Mouse (Mus musculus) kidney, postnatal 36 days (tissue): ENCODE results near the gene Hk1.
A peak's percentile ranks its signal among the peaks of the same experiment; 100 is the strongest.

Source experiments
- DNase-seq, 2 experiments: peaks; one replicate each; pipeline ENCODE4 v3.0.0; 2021 to 2022; ENCODE audit warnings: mixed read lengths in 2 of 2

Gene Hk1

DNA sequence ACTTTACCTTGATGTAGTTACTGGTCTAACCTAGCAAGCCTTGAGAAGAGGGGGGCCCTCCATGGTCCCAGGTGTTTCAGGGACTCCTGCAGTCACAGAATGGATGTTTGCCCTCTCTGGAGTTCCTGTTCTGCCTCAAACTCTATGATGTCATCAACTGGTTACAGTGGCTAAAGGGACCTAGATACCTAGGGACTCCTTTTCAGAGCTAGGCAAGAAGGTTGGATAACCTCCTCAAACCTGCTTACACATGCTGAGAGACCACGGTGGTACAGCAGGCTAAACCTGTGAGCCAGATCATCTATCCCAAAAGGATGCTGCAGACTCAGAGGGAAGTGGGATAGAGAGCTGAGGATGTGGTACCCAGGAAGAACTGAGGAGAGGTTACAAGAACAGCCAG is at the start of gene Hk1:
Gene Hk1, minus strand, starts transcription at position 101 of the 400 bp plus-strand sequence.
- DNase-seq = no peak

DNA sequence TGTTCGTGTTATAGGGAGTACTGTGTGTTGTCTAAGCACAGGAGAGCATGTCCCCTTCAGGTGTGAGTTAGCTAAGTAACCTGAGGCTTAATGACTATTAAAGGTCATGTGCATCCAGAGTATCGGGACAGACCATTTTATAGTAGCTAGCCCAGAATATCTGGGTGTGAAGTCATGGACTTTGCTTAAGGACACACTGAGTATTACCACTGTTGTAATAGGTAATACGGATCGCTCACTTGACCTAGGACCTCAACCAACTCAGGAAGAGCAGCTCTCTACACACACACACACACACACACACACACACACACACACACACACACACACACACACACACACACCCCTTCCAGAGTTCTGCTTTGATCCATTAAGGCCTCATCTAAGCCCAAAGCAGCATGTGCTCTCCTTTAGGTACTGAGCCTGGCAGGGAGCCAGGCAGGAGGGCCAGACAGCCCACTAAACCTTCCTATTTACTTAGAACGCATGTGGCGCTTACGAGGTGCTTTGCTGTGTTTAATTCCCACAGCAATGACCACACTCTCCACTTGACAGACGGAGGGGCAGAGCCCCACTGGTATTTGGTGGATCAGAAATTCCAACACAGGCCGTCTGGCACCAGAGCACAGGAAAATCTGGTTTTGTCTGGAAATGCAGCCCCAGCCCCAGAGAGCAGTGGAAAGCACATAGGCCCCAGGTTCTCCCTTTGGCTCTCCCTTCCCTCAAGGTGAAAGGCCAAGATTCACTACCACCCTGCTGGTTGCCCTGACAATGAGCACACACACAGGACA is 45.6 kb upstream of the Hk1 start:
- peak in 1 of 2 experiments; percentile 11 for DNase-seq

DNA sequence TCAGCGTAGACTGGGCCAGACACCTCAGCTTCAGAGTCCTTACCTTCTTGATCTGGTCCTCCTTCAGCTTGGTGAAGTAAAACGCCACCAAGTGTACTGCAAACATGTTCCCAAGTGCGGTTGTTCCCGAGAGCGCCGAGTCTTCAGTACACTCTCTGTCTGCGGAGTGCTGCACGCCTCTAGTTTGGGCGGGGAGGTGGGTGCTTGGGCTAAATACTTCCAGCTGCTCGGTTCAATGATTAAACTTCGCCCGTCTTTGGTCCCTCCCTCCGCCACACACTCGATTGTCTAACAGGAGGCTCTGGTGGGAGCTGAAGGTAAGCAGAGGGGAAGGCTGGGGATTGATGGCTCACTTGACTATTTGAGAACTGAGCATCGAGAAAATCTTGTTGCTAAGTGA is 42.5 kb upstream of the Hk1 start, which contains the start of gene Hkdc1:
Gene Hkdc1, minus strand, starts transcription at position 237 of the 400 bp plus-strand sequence.
- DNase-seq = peak; percentile 29 to 36

DNA sequence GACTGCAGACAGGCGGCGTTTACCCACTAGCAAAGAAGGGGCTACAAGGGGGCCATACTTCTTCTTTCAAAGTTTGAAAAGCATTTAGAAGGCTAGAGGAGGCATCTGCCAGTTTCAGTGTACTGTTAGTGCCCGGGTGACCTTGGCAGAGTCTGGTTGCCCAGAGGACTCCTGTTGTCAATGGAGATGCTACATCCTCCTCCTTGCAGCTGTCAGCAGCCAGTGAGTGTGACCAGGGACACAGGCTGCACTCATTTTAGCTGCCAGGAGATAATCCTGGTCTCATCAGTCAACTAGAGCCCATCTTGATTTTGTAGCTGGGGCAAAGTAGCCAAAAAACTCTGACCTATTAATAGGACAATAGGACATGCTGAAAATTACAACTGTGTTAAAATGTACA is 41.4 kb upstream of the Hk1 start:
- DNase-seq = no peak

DNA sequence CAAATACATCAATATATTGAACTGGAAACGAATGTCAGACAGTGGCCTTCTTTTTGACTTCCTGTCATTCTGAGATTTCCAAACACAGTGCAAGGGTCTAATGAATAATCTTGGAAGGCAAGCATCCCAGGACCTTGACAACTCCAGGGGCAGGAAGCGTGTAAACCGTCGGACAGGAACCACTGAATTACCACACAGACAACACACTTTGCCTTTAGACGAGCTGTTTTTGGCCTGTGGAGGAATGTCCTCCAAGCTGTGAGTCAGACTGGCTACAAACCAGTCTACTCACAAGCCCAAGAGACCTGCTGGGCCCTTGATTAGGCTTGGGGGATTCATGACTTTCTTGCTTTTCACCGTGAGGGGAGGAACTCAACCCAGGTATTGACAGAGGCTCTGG is 40.7 kb upstream of the Hk1 start:
- DNase-seq = no peak

DNA sequence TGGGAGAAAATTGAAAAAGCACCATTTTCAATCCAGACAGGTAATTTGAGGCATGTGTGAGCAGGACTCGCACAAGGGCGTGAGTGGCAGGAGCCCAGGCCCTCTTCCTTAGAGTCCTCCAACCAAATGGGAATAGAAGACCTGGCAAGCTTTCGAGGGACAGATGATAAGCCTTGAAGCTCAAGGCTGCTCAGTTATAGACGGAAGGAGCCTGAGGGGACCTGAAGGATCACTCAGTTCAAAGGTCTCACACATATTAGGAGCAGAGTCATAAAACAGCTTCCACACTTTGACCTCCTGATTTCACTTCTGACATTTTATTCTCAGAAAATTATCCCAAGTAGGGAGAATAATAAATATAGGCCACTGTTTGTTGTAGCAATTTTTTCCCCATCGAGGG is 39.7 kb upstream of the Hk1 start:
- DNase-seq = no peak

DNA sequence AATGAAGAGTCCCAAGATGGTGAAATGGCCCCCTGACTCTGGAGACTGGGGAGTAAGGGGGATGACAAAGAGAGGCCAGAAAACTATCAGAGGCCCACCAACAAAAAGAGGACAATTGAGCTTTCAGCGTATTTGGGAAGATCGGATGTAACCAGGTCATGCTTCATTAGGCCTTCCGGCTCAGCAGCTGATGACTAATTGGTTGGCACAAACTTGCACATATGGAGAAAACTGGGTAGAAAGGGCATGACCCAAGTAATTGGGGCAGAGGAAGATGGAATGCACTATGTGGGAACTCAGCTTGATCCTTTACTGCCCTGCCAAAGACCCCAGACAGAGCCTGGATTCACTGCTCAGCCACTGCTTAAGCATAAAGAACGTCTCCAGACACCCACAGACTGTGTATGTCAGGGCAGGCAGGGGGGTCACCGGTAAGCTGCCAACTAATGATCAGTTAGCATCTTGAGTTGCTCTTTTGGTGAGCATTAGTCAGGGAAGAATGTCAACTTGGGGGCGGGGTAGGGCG is 39.2 kb upstream of the Hk1 start:
- DNase-seq = no peak

DNA sequence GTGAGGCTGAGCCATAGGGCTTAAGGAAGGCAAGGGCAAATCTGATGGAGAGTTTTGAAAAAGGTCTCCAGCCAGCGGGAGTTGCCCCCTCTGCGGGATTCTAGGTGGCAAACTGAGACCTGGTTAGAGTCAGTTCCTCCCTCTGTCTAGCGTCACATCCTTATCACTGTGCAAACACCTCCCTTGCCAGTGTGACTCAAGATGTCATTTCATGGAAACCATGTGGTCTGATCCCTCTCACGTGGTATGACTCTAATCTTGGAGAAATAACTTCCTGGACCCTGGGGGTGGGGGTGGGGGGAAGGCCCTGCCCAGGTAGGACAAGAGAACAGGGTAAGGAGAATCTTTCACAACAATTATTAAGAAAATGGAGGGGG is 33.9 kb upstream of the Hk1 start:
- no peak for DNase-seq

DNA sequence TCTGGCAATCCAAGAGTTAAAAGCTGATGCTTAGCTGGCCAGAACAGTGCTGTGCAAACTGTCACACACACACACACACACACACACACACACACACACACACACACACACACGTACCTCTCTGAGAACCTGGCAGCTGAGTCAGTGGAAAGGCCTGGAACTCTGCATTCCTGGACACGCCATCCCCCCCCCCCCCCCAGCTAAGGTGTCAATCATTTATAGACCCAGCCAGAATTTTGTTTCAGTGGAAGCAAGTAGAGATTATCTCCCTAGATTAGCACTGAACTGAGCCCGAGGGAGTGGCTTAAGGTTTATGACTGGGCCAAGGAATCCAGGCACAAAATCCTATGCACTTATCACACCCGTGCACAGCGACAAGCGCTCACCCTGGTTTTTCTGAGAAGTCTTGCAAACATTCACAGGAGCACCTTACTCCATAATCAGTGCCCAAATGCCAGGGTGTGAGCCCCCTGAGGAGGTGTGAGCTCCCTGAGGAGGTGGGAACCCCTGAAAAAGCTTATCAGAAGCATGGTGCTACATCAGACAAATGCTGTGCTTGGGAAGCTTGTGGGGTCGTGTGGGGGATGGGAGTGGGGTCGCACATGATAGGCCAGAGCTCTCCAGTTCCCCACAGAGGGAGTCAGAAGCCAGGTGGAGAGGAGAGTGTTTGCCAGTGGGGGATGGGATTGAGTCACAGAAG is 33.3 kb upstream of the Hk1 start:
- DNase-seq = peak; percentile 54 to 61

DNA sequence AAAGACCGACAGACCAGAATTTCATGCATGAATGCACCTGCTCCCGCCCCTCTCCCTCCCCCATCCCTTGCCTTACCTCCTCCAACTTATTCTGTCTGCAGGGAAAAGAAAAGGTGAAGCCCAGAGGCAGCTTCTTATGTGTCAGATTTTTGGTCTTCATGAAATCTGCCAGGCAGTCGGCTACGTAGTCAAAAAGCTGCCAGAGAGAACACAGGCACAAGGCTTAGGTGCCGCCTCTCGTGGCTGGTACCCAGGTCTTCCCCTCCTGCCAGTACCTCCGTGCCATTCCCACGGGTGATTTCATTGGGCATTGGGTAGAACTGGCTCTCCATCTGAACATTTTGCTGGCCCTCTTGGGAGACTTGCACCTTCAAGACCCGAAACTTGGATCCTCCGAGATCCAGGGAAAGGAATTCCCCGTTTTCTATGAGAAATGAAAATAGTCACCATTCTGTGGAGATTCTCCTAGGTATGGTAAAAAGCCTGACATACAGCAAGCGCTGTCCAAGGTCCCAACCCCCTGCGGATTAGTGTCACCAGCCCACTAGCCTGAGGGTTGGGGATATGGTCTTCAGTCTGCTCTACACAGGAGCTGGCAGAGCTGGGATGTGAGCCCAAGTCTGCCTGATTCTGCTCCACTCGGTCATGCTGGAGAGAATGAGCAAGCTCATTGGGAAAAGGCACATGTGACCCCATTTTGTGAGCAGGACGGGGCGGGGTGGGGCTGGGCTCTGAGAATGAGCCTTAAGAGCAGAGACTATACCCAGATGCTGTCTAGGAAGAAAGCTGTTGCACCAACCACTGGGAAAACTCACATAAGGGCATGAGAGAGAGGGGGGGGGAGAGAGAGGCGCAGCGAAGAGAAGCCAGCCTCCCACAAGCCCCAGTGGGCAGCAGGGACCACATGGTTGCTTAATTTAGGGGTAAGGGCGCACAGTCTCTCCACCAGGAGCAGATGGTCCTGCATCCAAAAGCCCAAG is 32.0 kb upstream of the Hk1 start:
- DNase-seq = no peak

DNA sequence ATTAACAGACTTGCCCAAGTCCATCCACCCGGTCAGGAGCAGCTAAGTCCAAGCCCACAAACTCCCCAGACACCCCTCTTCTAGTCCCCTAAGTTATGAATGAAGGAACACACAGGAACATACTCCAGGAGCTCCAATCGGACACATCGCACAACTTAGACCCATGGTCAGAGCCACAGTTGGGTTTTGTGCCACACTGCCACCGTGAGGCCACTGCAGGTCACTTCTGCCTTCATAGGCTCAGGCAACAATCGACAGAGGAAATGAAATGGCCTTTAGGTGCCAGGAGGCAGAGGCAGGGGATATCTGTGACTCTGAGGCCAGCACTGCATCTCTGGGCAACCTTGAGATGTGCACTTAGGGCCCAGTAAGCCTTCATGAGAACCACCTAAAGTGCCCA is 31.2 kb upstream of the Hk1 start:
- peak; percentile 63 to 84 for DNase-seq

DNA sequence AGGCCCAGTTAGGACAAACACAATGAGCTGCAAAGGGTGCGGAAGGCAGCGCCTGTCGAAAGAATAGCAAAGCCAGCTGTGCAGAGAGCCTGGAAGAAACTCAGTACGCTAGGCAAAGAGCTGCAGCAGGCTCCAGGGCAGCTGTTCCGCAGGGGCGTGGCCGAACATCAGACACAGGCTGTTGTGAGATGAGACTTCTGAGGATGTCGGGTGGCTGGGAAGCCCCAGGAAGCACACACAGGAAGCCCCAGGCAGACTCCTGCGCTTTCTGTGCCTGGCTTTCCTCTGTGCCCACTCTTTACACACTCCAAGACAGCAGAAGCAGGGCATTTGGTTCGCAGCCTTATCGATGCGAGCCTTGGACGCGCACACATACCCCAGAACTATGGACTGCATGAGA is 25.2 kb upstream of the Hk1 start:
- DNase-seq = peak in 1 of 2 experiments; percentile 11

DNA sequence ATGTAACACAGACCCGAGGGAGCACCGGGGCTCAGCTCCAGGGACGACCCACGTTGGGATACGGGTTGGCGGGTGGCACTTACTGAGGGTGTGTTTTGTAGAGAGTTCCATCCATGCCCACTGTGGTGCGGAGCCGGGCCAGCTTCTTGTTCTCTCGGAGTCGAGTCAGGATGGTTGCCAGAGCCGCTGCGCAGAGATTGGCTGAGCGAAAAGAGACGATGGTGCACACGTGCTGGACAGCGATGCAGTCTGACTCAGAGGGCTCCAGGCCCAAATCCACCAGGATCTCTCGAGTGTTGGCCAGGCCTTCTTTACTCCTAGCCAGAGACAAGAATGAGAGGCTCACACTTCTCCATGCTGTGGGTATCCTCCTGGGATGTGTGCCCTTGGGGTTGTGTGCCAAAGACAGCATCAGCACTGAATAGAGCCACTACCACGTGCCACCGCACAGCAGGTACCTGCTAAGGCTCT is 22.0 kb upstream of the Hk1 start:
- no peak for DNase-seq

DNA sequence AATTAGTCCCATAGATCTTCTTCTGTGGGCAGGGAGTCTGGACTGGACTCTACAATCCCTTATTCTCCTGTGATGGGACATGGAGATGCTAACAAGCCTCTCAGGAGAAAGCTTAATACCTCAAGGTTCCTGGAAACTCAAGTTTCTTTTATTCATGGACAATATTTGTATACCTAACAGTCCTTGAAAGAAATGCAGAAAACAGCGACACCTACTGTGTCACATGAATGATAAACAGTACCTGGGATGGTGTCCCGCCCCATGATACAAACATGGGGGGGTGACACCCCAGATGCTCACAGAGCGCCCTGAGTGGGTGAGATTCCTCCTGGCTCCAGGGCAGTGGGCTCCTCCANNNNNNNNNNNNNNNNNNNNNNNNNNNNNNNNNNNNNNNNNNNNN is 3.3 kb upstream of the Hk1 start:
- DNase-seq = no peak

DNA sequence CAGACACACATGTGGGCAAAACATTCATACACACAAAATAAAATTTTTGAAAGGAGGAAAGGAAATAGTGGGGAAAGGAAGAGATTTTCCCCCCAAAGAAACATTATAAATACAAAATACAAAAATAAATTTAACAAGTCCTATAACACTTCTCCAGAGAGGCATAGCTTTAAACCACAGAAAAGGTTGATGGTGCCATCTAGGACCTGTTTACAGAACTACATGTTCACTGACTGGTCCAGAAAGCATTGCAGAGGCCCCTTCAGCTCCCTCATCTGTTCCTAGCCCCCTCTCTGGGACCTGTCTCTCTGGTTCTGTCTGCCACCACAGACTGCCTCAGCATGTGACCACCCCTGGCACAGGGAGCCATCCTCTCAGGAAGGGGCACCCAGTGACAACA is 1.2 kb upstream of the Hk1 start:
- DNase-seq = peak in 1 of 2 experiments; percentile 19

DNA sequence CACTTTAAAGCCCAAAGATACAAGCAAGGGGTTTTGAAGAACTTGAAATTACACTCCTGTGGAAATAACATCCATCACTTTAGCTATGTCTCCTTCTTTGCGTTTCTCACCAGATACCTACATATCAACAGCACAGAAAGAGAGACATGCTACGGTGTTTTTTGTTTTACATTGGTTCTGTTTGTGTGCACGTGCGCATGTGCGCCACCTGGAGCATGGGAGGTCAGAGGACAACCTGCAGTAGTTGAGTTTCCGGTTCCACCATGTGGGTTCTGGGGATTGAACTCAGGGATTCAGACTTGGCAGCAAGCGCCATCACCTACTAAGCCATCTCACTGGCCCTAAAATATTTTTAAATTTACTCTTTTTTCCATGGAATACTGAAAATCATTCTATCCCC is 20.9 kb downstream of the Hk1 start:
- peak in 1 of 2 experiments; percentile 18 for DNase-seq

DNA sequence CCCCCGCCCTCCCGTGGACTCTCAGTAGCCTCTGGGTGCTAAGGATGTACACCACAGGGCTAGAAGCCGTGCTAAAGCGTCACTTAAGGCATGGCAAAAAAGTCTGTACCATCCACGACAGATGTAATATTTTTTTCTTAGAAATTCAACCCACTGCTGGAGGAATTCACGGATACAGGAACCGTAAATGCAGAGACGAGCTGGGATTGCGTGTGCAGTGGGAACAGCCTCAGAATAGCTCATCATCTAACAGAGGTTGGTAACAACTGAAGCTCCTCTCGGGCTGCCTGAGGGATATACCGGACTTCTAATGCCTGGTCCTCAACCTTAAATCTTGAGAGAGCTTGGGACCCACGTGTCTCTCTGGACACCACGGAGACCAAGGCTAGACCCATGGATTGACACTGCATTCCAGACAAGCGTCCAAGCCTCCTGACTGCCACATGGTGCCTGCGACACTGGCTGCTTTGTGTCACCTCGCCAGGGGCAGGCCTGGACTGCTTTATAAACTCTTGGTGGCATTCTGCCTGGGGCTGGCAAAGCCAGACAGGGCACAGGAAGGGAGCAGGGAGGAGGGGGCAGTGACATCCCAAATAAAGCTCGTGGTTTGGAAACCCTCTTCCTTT is 23.5 kb downstream of the Hk1 start:
- DNase-seq = no peak

DNA sequence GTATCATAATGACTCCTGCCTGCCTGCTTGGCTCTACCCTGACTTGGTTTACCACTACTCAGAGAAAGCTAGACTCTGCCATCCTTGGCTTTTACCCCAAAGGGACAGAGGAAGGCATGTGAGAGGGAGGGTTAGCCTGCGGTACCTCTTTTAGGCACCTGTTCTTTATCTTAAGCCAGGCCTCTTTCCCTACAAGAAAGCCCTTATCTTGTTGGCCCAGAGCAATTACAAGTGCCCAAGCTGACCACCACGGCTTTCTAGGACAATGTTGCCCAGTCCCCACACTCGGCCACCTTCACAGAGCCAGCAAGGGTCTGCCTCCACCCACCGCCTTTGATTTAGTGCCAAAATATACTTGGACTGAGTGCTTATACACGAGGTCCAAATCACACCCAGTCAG is 34.6 kb downstream of the Hk1 start:
- DNase-seq = no peak

DNA sequence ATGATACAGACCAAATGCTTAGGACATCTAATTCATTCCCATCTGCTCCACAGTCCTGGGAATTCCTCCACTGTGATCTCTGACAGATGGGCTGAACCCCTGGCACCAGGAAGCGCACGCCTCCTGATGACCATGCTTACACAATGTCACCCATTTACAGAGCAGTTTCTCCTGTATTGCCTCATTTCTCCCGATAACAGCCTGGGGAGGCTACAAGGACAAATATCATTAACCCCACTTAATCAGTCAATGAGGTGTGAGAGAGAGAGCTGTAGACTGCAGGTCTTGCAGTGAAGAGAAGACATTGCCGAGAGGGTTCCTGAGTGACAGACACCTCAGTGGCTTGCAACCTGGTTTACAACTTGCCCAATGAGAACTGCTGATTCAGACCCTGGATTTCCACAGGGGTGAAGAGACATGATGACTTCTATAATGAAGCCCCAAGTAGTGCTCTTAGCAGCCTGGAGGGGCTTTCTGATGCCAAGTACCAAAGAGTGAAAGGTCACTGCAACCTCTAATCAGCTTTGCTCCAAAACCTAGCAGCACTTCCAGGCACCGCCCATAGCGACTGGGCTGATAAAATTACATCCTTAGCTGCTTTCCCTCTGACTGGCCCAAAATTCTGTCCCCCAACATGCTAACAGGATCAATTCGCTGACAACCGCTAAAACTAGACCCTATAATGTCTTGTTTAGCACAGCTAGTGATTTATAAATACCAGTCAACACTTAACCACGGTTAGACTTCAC is 35.5 kb downstream of the Hk1 start:
- no peak for DNase-seq

DNA sequence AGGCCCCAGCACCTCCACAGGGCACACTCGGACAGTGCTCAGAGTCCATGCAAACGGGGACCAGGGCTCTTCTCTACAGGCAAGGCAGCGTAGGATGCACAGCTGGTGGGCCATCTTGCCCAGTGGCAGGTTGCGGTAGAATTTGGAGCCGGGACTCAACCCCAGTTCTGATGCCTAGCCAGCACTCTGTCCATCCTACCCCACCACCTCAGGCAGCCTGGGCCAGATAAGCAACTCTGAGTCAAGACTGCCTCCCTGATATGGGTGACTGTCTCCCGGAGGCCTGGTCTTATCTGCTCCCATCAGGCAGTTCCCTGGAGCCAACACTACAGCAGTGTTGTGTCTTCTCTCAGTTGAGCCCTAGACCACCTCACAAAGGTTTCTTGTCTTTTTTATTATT is 37.2 kb downstream of the Hk1 start:
- DNase-seq = no peak

DNA sequence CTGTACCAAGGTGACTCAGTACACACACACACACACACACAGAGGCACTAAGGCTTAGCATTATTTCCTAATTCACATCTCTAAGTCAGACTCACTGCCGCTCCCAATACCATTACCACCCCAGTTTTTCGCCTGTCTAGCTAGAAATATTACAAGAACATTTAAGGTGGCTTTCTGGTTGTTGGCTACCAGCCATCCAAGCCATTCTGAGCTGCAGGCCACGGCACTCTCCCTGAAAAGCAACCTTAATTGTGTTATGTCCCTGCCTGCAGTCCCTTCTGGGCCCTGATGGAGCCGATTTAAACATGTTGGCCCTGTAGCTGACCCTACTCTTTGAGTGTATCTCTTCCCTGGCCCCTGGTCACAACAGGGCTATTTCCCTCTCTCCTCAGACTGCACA is 37.8 kb downstream of the Hk1 start:
- DNase-seq = no peak

DNA sequence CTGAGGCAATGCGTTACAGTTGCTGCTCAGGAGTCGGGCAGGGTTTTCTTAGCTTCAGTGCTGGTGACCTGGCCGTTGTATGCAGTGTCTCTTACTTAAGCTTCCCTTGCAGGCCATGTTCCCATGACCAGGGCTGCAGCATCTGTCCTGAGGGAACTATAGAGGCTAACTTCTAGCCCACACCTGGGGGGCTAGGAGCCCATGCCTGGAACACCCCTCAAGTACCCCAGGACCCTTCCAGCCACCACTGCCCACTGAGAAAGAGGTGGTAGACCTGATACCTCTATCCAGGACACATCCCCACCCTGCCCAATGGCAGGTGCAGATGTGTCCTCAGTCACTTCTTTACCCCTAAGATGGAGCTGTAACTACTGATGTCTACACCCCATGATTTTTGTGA is 38.7 kb downstream of the Hk1 start:
- no peak for DNase-seq
